Mouse (Mus musculus): ENCODE results near the gene Lsm11. TPM values are rescaled to one million over a fixed set of nuclear protein-coding genes. Genes with fewer than 3 reads are reported as not detected.

Gene Lsm11
- total RNA-seq (2021), result 12.5 and 14.2 TPM in 2 replicates
- long read RNA-seq, experiment 1, full-length matches to known transcripts, result 17 of 20 reads
- long read RNA-seq, experiment 1, partial matches to known transcripts, result 0 of 20 reads
- long read RNA-seq, experiment 1, other reads (novel, unspliced or antisense), result 3 of 20 reads
- long read RNA-seq, experiment 2, full-length matches to known transcripts, result 10 of 13 reads
- long read RNA-seq, experiment 2, partial matches to known transcripts, result 1 of 13 reads
- long read RNA-seq, experiment 2, other reads (novel, unspliced or antisense), result 2 of 13 reads

- peak; percentile 99 for DNase-seq
These were observed at the start of gene Lsm11 for GRCm38 (mm10) chr11:45944643-45945156. Gene Lsm11 (minus strand): TSS chr11:45944935.

GRCm38 (mm10) chr11:45992087-45992486 is 47.4 kb upstream of the Lsm11 start:
- no peak for DNase-seq

GRCm38 (mm10) chr11:45991604-45992003 is 46.9 kb upstream of the Lsm11 start:
- DNase-seq, result peak; percentile 50

GRCm38 (mm10) chr11:45980893-45981253 is 36.1 kb upstream of the Lsm11 start:
- DNase-seq, result no peak

- peak; percentile 79 for DNase-seq
These were observed 35.5 kb upstream of the Lsm11 start, which contains the start of gene Sox30 for GRCm38 (mm10) chr11:45979946-45980892. Gene Sox30 (plus strand): TSS chr11:45980310.

- no peak for DNase-seq
These were observed 31.3 kb upstream of the Lsm11 start for GRCm38 (mm10) chr11:45976061-45976460.

GRCm38 (mm10) chr11:45974466-45974865 is 29.7 kb upstream of the Lsm11 start:
- no peak for DNase-seq

GRCm38 (mm10) chr11:45973635-45974034 is 28.9 kb upstream of the Lsm11 start:
- no peak for DNase-seq

GRCm38 (mm10) chr11:45968466-45968865 is 23.7 kb upstream of the Lsm11 start:
- DNase-seq, result no peak

GRCm38 (mm10) chr11:45966896-45967295 is 22.2 kb upstream of the Lsm11 start:
- no peak for DNase-seq

- DNase-seq, result peak; percentile 15
These were observed 15.3 kb upstream of the Lsm11 start for GRCm38 (mm10) chr11:45960003-45960402.

- peak; percentile 43 for DNase-seq
These were observed 14.9 kb upstream of the Lsm11 start for GRCm38 (mm10) chr11:45959598-45959997.

GRCm38 (mm10) chr11:45955127-45955627 is 10.4 kb upstream of the Lsm11 start, which contains the start of gene Thg1l:
Gene Thg1l (minus strand): TSS chr11:45955494.
- DNase-seq, result peak; percentile 94

- peak; percentile 21 for DNase-seq
These were observed 2.8 kb upstream of the Lsm11 start for GRCm38 (mm10) chr11:45947491-45947890.

GRCm38 (mm10) chr11:45946796-45947195 is 2.1 kb upstream of the Lsm11 start:
- DNase-seq, result no peak

GRCm38 (mm10) chr11:45943891-45944642 is 668 bp downstream of the Lsm11 start:
- peak; percentile 61 for DNase-seq

- peak; percentile 51 for DNase-seq
These were observed 1.5 kb downstream of the Lsm11 start for GRCm38 (mm10) chr11:45943108-45943705.

GRCm38 (mm10) chr11:45942281-45942680 is 2.5 kb downstream of the Lsm11 start:
- peak; percentile 49 for DNase-seq

GRCm38 (mm10) chr11:45938917-45939316 is 5.8 kb downstream of the Lsm11 start:
- peak; percentile 3 for DNase-seq

GRCm38 (mm10) chr11:45937478-45937877 is 7.3 kb downstream of the Lsm11 start:
- no peak for DNase-seq

GRCm38 (mm10) chr11:45932771-45933170 is 12.0 kb downstream of the Lsm11 start:
- no peak for DNase-seq

All from adrenal gland, postnatal 14 days (tissue).